In the genomic region with DNA sequence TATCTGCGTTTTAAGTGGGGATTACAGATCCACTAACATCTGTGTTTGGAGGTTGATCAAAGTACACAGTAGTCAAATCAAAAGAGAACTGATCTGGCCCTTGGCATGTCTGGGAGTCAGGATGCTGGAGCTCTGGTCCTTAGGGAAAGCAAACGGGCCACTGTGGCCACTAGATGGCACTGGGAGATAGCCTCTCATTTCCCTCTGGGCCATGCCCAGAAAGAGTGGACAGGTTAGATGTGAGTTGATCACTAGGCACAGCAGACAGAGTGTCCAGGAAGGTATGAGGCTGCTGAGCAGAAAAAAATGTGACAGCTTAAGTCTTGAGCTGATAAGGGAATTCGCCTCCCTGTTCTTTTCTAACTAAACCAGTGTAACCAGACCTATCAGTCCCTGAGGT, we compare ENCODE assay signal across 9 mouse cellular contexts. TPM values are rescaled to one million over a fixed set of nuclear protein-coding genes. Genes with fewer than 3 reads are reported as not detected.
DNase-seq lines count a peak whose midpoint lies in the region; ATAC-seq and TF ChIP-seq lines count a peak whose summit lies in the region.
"Had no signal": no experiment of that assay in that cellular context is flagged by ENCODE, and none has a peak within 500 bp of the region (broad histone marks: within the 10 kb centered on the region; RNA-seq: fewer than 3 reads in every experiment).

No protein-coding gene starts in this region.

- H3K4me2 ChIP-seq in kidney, embryonic 15.5 days = no peak overlapping the region
- no peak overlapping the region for H3K4me2 ChIP-seq in liver, postnatal 0 days (ENCODE audit: low read depth, low read length)
- H3K4me2 ChIP-seq: neural tube, embryonic 13.5 days had no signal

- no peaks in the 10 kb centered on the region for H3K27me3 ChIP-seq in thymus, adult 2 months (ENCODE audit: control insufficient read depth, insufficient read depth, low read length)
- H3K27me3 ChIP-seq in kidney, embryonic 15.5 days = no peaks in the 10 kb centered on the region
- no peaks in the 10 kb centered on the region for H3K27me3 ChIP-seq in liver, postnatal 0 days (ENCODE audit: insufficient read depth, low read length)
- H3K27me3 ChIP-seq: neural tube, embryonic 13.5 days had no signal

- ATAC-seq in kidney, embryonic 15.5 days (replicated peaks; ENCODE audit: low FRiP score) = 0 out of 2 replicates have a peak, but pooled peaks have one; percentile 60
- ATAC-seq in liver, postnatal 0 days = peak; percentile 63; the same call in 1 of the 2 replicates

- H3K27ac ChIP-seq in thymus, adult 2 months (ENCODE audit: control insufficient read depth, insufficient read depth, low read length) = no peak overlapping the region
- no peak overlapping the region for H3K27ac ChIP-seq in kidney, embryonic 15.5 days
- no peak overlapping the region for H3K27ac ChIP-seq in liver, postnatal 0 days (ENCODE audit: low read depth)
- H3K27ac ChIP-seq: neural tube, embryonic 13.5 days had no signal

- no peak overlapping the region for H3K9ac ChIP-seq in kidney, embryonic 15.5 days
- H3K9ac ChIP-seq in liver, postnatal 0 days (replicated peaks) = no peak overlapping the region
- H3K9ac ChIP-seq: neural tube, embryonic 13.5 days had no signal

- H3K4me3 ChIP-seq in thymus, adult 2 months (ENCODE audit: control insufficient read depth, insufficient read depth, low read length) = no peak overlapping the region
- H3K4me3 ChIP-seq in kidney, embryonic 15.5 days (replicated peaks) = no peak overlapping the region
- H3K4me3 ChIP-seq in liver, postnatal 0 days (ENCODE audit: low read depth, low read length) = no peak overlapping the region
- H3K4me3 ChIP-seq: neural tube, embryonic 13.5 days had no signal

- no peaks in the 10 kb centered on the region for H3K9me3 ChIP-seq in kidney, embryonic 15.5 days (replicated peaks)
- no peaks in the 10 kb centered on the region for H3K9me3 ChIP-seq in liver, postnatal 0 days (ENCODE audit: low read length)
- H3K9me3 ChIP-seq: neural tube, embryonic 13.5 days had no signal

- TF ChIP-seq POLR2A in thymus, adult 2 months (IDR thresholded peaks at IDR 0.05; ENCODE audit: control insufficient read depth, extremely low read depth, insufficient read depth, low read length, poor library complexity) = no peak

- DNase-seq in thymus, adult 2 months = peak; percentile 31
- no peak for DNase-seq in thymus, postnatal 0 days (ENCODE audit: low spot score)
- peak; percentile 84 to 88 for DNase-seq in cerebellum, adult 18-20 months
- DNase-seq in frontal cortex, postnatal 25 days (ENCODE audit: low spot score in 2 of 2) = peak; percentile 45 to 51
- DNase-seq in liver, postnatal 0 days = peak; percentile 64
- peak; percentile 64 for DNase-seq in right cerebral cortex, postnatal 14 days
- no peak for DNase-seq in natural killer cell, adult 2 months (ENCODE audit: low spot score in 2 of 2)

- no peaks in the 10 kb centered on the region for H3K36me3 ChIP-seq in thymus, adult 2 months (ENCODE audit: control insufficient read depth, insufficient read depth, low read length)
- no peaks in the 10 kb centered on the region for H3K36me3 ChIP-seq in kidney, embryonic 15.5 days
- no peaks in the 10 kb centered on the region for H3K36me3 ChIP-seq in liver, postnatal 0 days (replicated peaks; ENCODE audit: insufficient read depth, low read length)
- H3K36me3 ChIP-seq: neural tube, embryonic 13.5 days had no signal

- H3K4me1 ChIP-seq in thymus, adult 2 months (replicated peaks; ENCODE audit: control insufficient read depth, insufficient read depth, low read length) = peaks cover 1% of the 10 kb centered on the region
- H3K4me1 ChIP-seq in kidney, embryonic 15.5 days = no peaks in the 10 kb centered on the region
- H3K4me1 ChIP-seq in liver, postnatal 0 days (ENCODE audit: insufficient read depth) = peaks cover 1% of the 10 kb centered on the region; the same call in 1 of the 2 replicates
- H3K4me1 ChIP-seq: neural tube, embryonic 13.5 days had no signal

- no peak for TF ChIP-seq EP300 in liver, postnatal 0 days (IDR thresholded peaks at IDR 0.05; ENCODE audit: low read depth)

- WGBS in thymus, adult 2 months = 58% methylated on average over 3 of the region's 3 CpGs
- 2% methylated on average over 3 of the region's 3 CpGs for WGBS in kidney, embryonic 15.5 days
- WGBS in liver, postnatal 0 days (ENCODE audit: insufficient replicate concordance) = 20% methylated on average over 3 of the region's 3 CpGs

- no peak for TF ChIP-seq CTCF in thymus, adult 2 months (IDR thresholded peaks at IDR 0.05; ENCODE audit: borderline replicate concordance, control insufficient read depth, extremely low read depth, insufficient read depth, low read length, poor library complexity)
- TF ChIP-seq CTCF in liver, postnatal 0 days (IDR thresholded peaks at IDR 0.05; ENCODE audit: low read depth) = peak; percentile 80

RNA-seq across cellular contexts. Expression of gene Plekhh1, which starts 6.1 kb away (rescaled TPM):
- polyA plus RNA-seq in thymus, adult 2 months (2012; rRNA removed) = 0.96 and 1.1 TPM in 2 replicates
- polyA plus RNA-seq in thymus, postnatal 0 days (2015; fragmentation: Nextera tagmentation; extraction: Ambion mirVana) = 0.33 and 0.46 TPM in 2 replicates
- 6.3 and 7.0 TPM in 2 replicates for polyA plus RNA-seq in kidney, embryonic 15.5 days (2015; fragmentation: Nextera tagmentation; extraction: Ambion mirVana)
- 0.22 and 0.26 TPM in 2 replicates for polyA plus RNA-seq in liver, postnatal 0 days (2015; fragmentation: Nextera tagmentation; extraction: Ambion mirVana)

RNA-seq across cellular contexts. Expression of gene Tmem229b, which starts 15.5 kb away (rescaled TPM):
- 82.4 and 82.7 TPM in 2 replicates for polyA plus RNA-seq in thymus, adult 2 months (2012; rRNA removed)
- 27.5 and 27.7 TPM in 2 replicates for polyA plus RNA-seq in thymus, postnatal 0 days (2015; fragmentation: Nextera tagmentation; extraction: Ambion mirVana)
- polyA plus RNA-seq in kidney, embryonic 15.5 days (2015; fragmentation: Nextera tagmentation; extraction: Ambion mirVana) = 4.2 and 4.5 TPM in 2 replicates
- polyA plus RNA-seq in liver, postnatal 0 days (2015; fragmentation: Nextera tagmentation; extraction: Ambion mirVana) = 2.9 and 3.6 TPM in 2 replicates

Comparison
In these comparisons a context has a peak if more than half of its experiments do, and no peak if none do; other contexts are left out.
1. DNase-seq: peak in thymus, adult 2 months (single experiment), cerebellum, adult 18-20 months (2 of 2), frontal cortex, postnatal 25 days (2 of 2), liver, postnatal 0 days (single experiment) and right cerebral cortex, postnatal 14 days (single experiment); none in thymus, postnatal 0 days (single experiment) and natural killer cell, adult 2 months (0 of 2).